Mouse (Mus musculus) kidney, embryonic 16.5 days (tissue): ENCODE data around the gene E2f3. TPM values are rescaled to one million over a fixed set of nuclear protein-coding genes. Genes with fewer than 3 reads are reported as not detected.

ENCODE experiments used
- ATAC-seq: fragments of 200-750 bp; cut with Nextera tagmentation; 2 replicates; pipeline ENCODE4 v1.8.0; 2017; ENCODE audit warnings: moderate TSS enrichment; ENCODE audit not compliant: low FRiP score, low TSS enrichment
- H3K27ac ChIP-seq: fragments of 300-500 bp; sonication (generic); 2 replicates; pipeline ENCODE4 v1.5.1; 2014; ENCODE audit warnings: low read length
- H3K27me3 ChIP-seq: fragments of 300-500 bp; sonication (generic); 2 replicates; pipeline ENCODE4 v1.6.1; 2014; ENCODE audit warnings: low read length, control low read depth, mixed read lengths; ENCODE audit not compliant: insufficient read depth
- H3K36me3 ChIP-seq: fragments of 300-500 bp; sonication (generic); 2 replicates; pipeline ENCODE4 v1.6.1; 2014; ENCODE audit warnings: low read length, control low read depth, mixed read lengths; ENCODE audit not compliant: insufficient read depth
- H3K4me1 ChIP-seq: fragments of 300-500 bp; sonication (generic); 2 replicates; pipeline ENCODE4 v1.6.1; 2014; ENCODE audit warnings: low read length, control low read depth, mixed read lengths; ENCODE audit not compliant: insufficient read depth
- H3K4me2 ChIP-seq: fragments of 300-500 bp; sonication (generic); replicated peaks from 2 replicates; pipeline ENCODE4 v1.6.1; 2014; ENCODE audit warnings: low read depth, low read length
- H3K4me3 ChIP-seq: fragments of 300-500 bp; sonication (generic); 2 replicates; pipeline ENCODE4 v1.5.1; 2014; ENCODE audit warnings: mild to moderate bottlenecking, low read length
- H3K9ac ChIP-seq: fragments of 300-500 bp; sonication (generic); replicated peaks from 2 replicates; pipeline ENCODE4 v1.6.1; 2014; ENCODE audit warnings: low read length
- H3K9me3 ChIP-seq: fragments of 300-500 bp; sonication (generic); 2 replicates; pipeline ENCODE4 v1.6.1; 2016; ENCODE audit warnings: low read length, control low read depth
- WGBS: fragments of 180-500 bp; shearing (Covaris S2); extraction: QIAGEN DNeasy Blood & Tissue Kit; methylation state at CpG from one replicate; pipeline ENCODE4 v1.1.7; 2014; 5-methylcytosine and 5-hydroxymethylcytosine counted together
- polyA plus RNA-seq: library from polyadenylated mRNA; unstranded; fragments of >200 nt; fragmentation: Nextera tagmentation; extraction: Ambion mirVana; gene quantifications from 2 replicates; pipeline ENCODE4 v1.2.1, GENCODE M21; 2015

Gene E2f3
- polyA plus RNA-seq, 1 experiment from 2014 or later = 14.6 TPM

DNA sequence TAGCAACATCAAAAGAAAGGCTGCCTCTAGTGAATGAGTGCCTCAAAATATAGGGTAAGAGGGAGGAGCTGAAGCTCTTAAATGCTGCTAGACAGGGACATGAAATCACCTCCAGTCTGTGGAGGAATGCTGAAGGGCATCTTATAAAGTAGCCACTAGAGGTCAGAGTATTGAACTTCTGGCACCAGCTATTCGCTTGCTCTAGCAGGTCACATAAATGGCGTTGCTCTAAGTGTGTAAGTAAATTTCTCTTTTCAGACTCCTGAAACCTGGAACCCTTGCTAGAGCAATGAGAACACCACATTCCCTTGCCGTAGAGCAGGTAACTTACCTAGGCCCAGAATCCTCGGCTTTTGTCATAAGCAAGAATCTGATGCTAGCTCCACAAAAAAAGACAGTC, 128.4 kb downstream of the E2f3 start:
- no peak overlapping the region for H3K9ac ChIP-seq
- H3K4me1 ChIP-seq = peaks cover 13% of the 10 kb centered on the region
- H3K27me3 ChIP-seq = no peaks in the 10 kb centered on the region
- 16% methylated on average over 4 of the region's 4 CpGs for WGBS
- H3K27ac ChIP-seq = no peak overlapping the region
- peak; percentile 40; the same call in 1 of the 2 replicates for ATAC-seq
- H3K4me2 ChIP-seq = no peak overlapping the region
- H3K36me3 ChIP-seq = peaks cover 1% of the 10 kb centered on the region; the same call in 1 of the 2 replicates
- no peak overlapping the region for H3K4me3 ChIP-seq
- H3K9me3 ChIP-seq = no peaks in the 10 kb centered on the region

Other genes starting within 250 kb of the E2f3 start
- 31.3 and 35.1 TPM in 2 replicates for gene Cdkal1, start 130.4 kb downstream of the E2f3 start, polyA plus RNA-seq
- 30.7 and 32.4 TPM in 2 replicates for gene Mboat1, start 150.4 kb upstream of the E2f3 start, polyA plus RNA-seq